Mouse (Mus musculus) left cerebral cortex, postnatal 25 days (tissue): ENCODE data around the gene Nxph4. TPM values are rescaled to one million over a fixed set of nuclear protein-coding genes. Genes with fewer than 3 reads are reported as not detected.
A peak's percentile ranks its signal among the peaks of the same experiment; 100 is the strongest.

ENCODE experiments used
- DNase-seq, 2 experiments: peaks; one replicate each; pipeline ENCODE4 v3.0.0; 2022; ENCODE audit warnings: low spot score in 2 of 2, mixed read lengths in 1 of 2
- intact Hi-C: fragments of 180-260 bp; cut with DNase I; formaldehyde crosslinking; loops from one replicate; pipeline ENCODE4 v1.15.1; 2025
- total RNA-seq, 2 experiments: library from RNA; stranded (reverse); gene quantifications; 2 replicates each; pipeline ENCODE4 v1.2.3; 2021

The Nxph4 gene
- total RNA-seq, 2 experiments from 2014 or later, result 5.5 to 6.9 TPM

GRCm38 (mm10) chr10:127544375-127544774 lies 10.0 kb upstream of the Nxph4 start:
- intact Hi-C loops, result no loop called here
- no peak for DNase-seq

GRCm38 (mm10) chr10:127543916-127544315 lies 9.6 kb upstream of the Nxph4 start:
- intact Hi-C loops, result no loop called here
- no peak for DNase-seq

GRCm38 (mm10) chr10:127542720-127543119 lies 8.4 kb upstream of the Nxph4 start:
- intact Hi-C loops, result no loop called here
- no peak for DNase-seq

GRCm38 (mm10) chr10:127542084-127542483 lies 7.7 kb upstream of the Nxph4 start:
- intact Hi-C loops, result no loop called here
- DNase-seq, result peak in 1 of 2 experiments; percentile 41

GRCm38 (mm10) chr10:127541510-127541909 lies 7.2 kb upstream of the Nxph4 start:
- intact Hi-C loops, result no loop called here
- DNase-seq, result no peak

- peak; percentile 81 to 89 for DNase-seq
- intact Hi-C loops, result loop anchor here (1.0 to 2.0 kb wide), 2 partner anchors 29 to 199 kb away; no protein-coding TSS in a partner anchor
Observed at GRCm38 (mm10) chr10:127537854-127538583, 3.7 kb upstream of the Nxph4 start.

GRCm38 (mm10) chr10:127536586-127537314 lies 2.4 kb upstream of the Nxph4 start:
- intact Hi-C loops, result loop anchor here (1.0 to 2.0 kb wide), 2 partner anchors 23 to 198 kb away; no protein-coding TSS in a partner anchor
- peak; percentile 47 to 53 for DNase-seq

- intact Hi-C loops, result no loop called here
Observed at GRCm38 (mm10) chr10:127534929-127535384, 598 bp upstream of the Nxph4 start.

GRCm38 (mm10) chr10:127531548-127531947 lies 2.8 kb downstream of the Nxph4 start:
- DNase-seq, result no peak
- intact Hi-C loops, result no loop called here

More at GRCm38 (mm10) chr10:127534929-127535384, 598 bp upstream of the Nxph4 start:
- no peak for DNase-seq

GRCm38 (mm10) chr10:127530945-127531344 lies 3.4 kb downstream of the Nxph4 start:
- no peak for DNase-seq
- intact Hi-C loops, result no loop called here

- peak in 1 of 2 experiments; percentile 29 for DNase-seq
- intact Hi-C loops, result no loop called here
Observed at GRCm38 (mm10) chr10:127527481-127527880, 6.9 kb downstream of the Nxph4 start.

- DNase-seq, result no peak
Observed at GRCm38 (mm10) chr10:127526681-127527080, 7.7 kb downstream of the Nxph4 start.

GRCm38 (mm10) chr10:127526048-127526447 lies 8.3 kb downstream of the Nxph4 start:
- intact Hi-C loops, result no loop called here
- DNase-seq, result no peak

More at GRCm38 (mm10) chr10:127526681-127527080, 7.7 kb downstream of the Nxph4 start:
- intact Hi-C loops, result no loop called here

- intact Hi-C loops, result no loop called here
- DNase-seq, result no peak
Observed at GRCm38 (mm10) chr10:127524646-127525255, 9.6 kb downstream of the Nxph4 start.

GRCm38 (mm10) chr10:127522088-127522581 lies 12.2 kb downstream of the Nxph4 start, which contains the start of gene Shmt2:
TSS of gene Shmt2 (minus strand) at chr10:127522444.
- intact Hi-C loops, result no loop called here
- peak; percentile 86 to 90 for DNase-seq

GRCm38 (mm10) chr10:127521611-127522080 lies 12.7 kb downstream of the Nxph4 start:
- intact Hi-C loops, result no loop called here
- DNase-seq, result no peak

- DNase-seq, result no peak
- intact Hi-C loops, result no loop called here
Observed at GRCm38 (mm10) chr10:127520714-127521357, 13.5 kb downstream of the Nxph4 start.

- no peak for DNase-seq
- intact Hi-C loops, result no loop called here
Observed at GRCm38 (mm10) chr10:127519903-127520713, 14.3 kb downstream of the Nxph4 start.
